Mouse (Mus musculus) adrenal gland, adult (tissue): ENCODE data around the gene Gp9.

Experiments used
- DNase-seq, 2 experiments: peaks; one replicate each; pipeline ENCODE4 v3.0.0; 2022 to 2023; ENCODE audit warnings: low spot score in 1 of 2; ENCODE audit not compliant: inconsistent age in 2 of 2

Gene Gp9

GRCm38 (mm10) chr6:87808521-87808920 is 30.6 kb downstream of the Gp9 start:
- no peak for DNase-seq

GRCm38 (mm10) chr6:87809144-87809543 is 31.3 kb downstream of the Gp9 start:
- DNase-seq = no peak

GRCm38 (mm10) chr6:87809651-87810161 is 31.8 kb downstream of the Gp9 start:
- DNase-seq = peak in 1 of 2 experiments; percentile 43

GRCm38 (mm10) chr6:87810311-87810710 is 32.4 kb downstream of the Gp9 start:
- no peak for DNase-seq

GRCm38 (mm10) chr6:87810713-87811669 is 33.1 kb downstream of the Gp9 start:
- DNase-seq = peak; percentile 79 to 91

- peak; percentile 96 to 99 for DNase-seq
These were observed 33.9 kb downstream of the Gp9 start, which contains the start of gene Rab43 for GRCm38 (mm10) chr6:87811675-87812338. TSS of gene Rab43 (minus strand) at chr6:87812164.

GRCm38 (mm10) chr6:87812656-87813055 is 34.8 kb downstream of the Gp9 start:
- DNase-seq = no peak

GRCm38 (mm10) chr6:87814486-87814885 is 36.6 kb downstream of the Gp9 start:
- DNase-seq = no peak

- no peak for DNase-seq
These were observed 42.5 kb downstream of the Gp9 start for GRCm38 (mm10) chr6:87820366-87820765.
